Mouse (Mus musculus): ENCODE data around the gene Msln. TPM values are rescaled to one million over a fixed set of nuclear protein-coding genes. Genes with fewer than 3 reads are reported as not detected.

Gene Msln
- 0.42 TPM in 1 of 2 replicates, not detected in the other for polyA plus RNA-seq (2014; fragmentation: Nextera tagmentation; extraction: Ambion mirVana)

GRCm38 (mm10) chr17:25754241-25754640 is at the start of gene Msln:
TSS of gene Msln (minus strand) at chr17:25754378.
- no peaks in the 10 kb centered on the region for H3K36me3 ChIP-seq (ENCODE audit: control insufficient read depth, insufficient read depth, low read length)
- no peak within 1 kb of the TSS for H3K27ac ChIP-seq (ENCODE audit: low read depth, low read length)
- no peaks in the 10 kb centered on the region for H3K9me3 ChIP-seq (ENCODE audit: control insufficient read depth, low read length)
- H3K4me2 ChIP-seq (ENCODE audit: low read depth) = no peak within 1 kb of the TSS
- H3K4me1 ChIP-seq (ENCODE audit: control insufficient read depth, insufficient read depth, low read length) = no peaks in the 10 kb centered on the region
- no peak within 1 kb of the TSS for H3K9ac ChIP-seq (ENCODE audit: low read length)
- no peak within 1 kb of the TSS for H3K4me3 ChIP-seq (ENCODE audit: low read depth, low read length)
- DNase-seq (ENCODE audit: low spot score) = no peak
- WGBS = 88% methylated on average over 9 of the region's 9 CpGs
- no peaks in the 10 kb centered on the region for H3K27me3 ChIP-seq (ENCODE audit: control insufficient read depth, insufficient read depth, low read length)
- no peak for ATAC-seq (ENCODE audit: insufficient read depth, low FRiP score, low TSS enrichment)

- Histone ChIP-seq H3K9ac (ENCODE audit: low read length) (peak overlapping the region; percentile 3; the same call in 1 of the 2 replicates), H3K4me3 (ENCODE audit: low read depth, low read length) (no peak overlapping the region), H3K4me1 (ENCODE audit: control insufficient read depth, insufficient read depth, low read length) (peaks cover 11% of the 10 kb centered on the region), H3K9me3 (ENCODE audit: control insufficient read depth, low read length) (no peaks in the 10 kb centered on the region), H3K27ac (ENCODE audit: low read depth, low read length) (peak overlapping the region; percentile 76), H3K36me3 (ENCODE audit: control insufficient read depth, insufficient read depth, low read length) (no peaks in the 10 kb centered on the region), H3K4me2 (ENCODE audit: low read depth) (peak overlapping the region; percentile 14), H3K27me3 (ENCODE audit: control insufficient read depth, insufficient read depth, low read length) (no peaks in the 10 kb centered on the region)
- DNase-seq (ENCODE audit: low spot score) (peak; percentile 90), ATAC-seq (ENCODE audit: insufficient read depth, low FRiP score, low TSS enrichment) (peak; percentile 89)
- WGBS = 12% methylated on average over 10 of the region's 10 CpGs
Observed at GRCm38 (mm10) chr17:25802825-25803517, 48.8 kb upstream of the Msln start.

- H3K9me3 ChIP-seq (ENCODE audit: control insufficient read depth, low read length) = no peaks in the 10 kb centered on the region
- WGBS = 8% methylated on average over 6 of the region's 6 CpGs
- H3K27me3 ChIP-seq (ENCODE audit: control insufficient read depth, insufficient read depth, low read length) = no peaks in the 10 kb centered on the region
- no peak overlapping the region for H3K27ac ChIP-seq (ENCODE audit: low read depth, low read length)
- no peaks in the 10 kb centered on the region for H3K36me3 ChIP-seq (ENCODE audit: control insufficient read depth, insufficient read depth, low read length)
- no peak overlapping the region for H3K4me2 ChIP-seq (ENCODE audit: low read depth)
- H3K9ac ChIP-seq (ENCODE audit: low read length) = no peak overlapping the region
- peaks cover 19% of the 10 kb centered on the region for H3K4me1 ChIP-seq (ENCODE audit: control insufficient read depth, insufficient read depth, low read length)
- peak; percentile 74 for DNase-seq (ENCODE audit: low spot score)
- no peak for ATAC-seq (ENCODE audit: insufficient read depth, low FRiP score, low TSS enrichment)
- no peak overlapping the region for H3K4me3 ChIP-seq (ENCODE audit: low read depth, low read length)
Observed at GRCm38 (mm10) chr17:25801029-25801428, 46.9 kb upstream of the Msln start.

- Histone ChIP-seq H3K36me3 (ENCODE audit: control insufficient read depth, insufficient read depth, low read length) (0 out of 2 replicates have a peak, but pooled peaks cover 2% of the 10 kb centered on the region), H3K4me3 (ENCODE audit: low read depth, low read length) (peak within 1 kb of the TSS; percentile 83), H3K4me1 (ENCODE audit: control insufficient read depth, insufficient read depth, low read length) (peaks cover 41% of the 10 kb centered on the region), H3K9ac (ENCODE audit: low read length) (peak within 1 kb of the TSS; percentile 84), H3K9me3 (ENCODE audit: control insufficient read depth, low read length) (no peaks in the 10 kb centered on the region), H3K27ac (ENCODE audit: low read depth, low read length) (peak within 1 kb of the TSS; percentile 88), H3K4me2 (ENCODE audit: low read depth) (peak within 1 kb of the TSS; percentile 96), H3K27me3 (ENCODE audit: control insufficient read depth, insufficient read depth, low read length) (no peaks in the 10 kb centered on the region)
- WGBS = under 1% methylated on average over 34 of the region's 35 CpGs
- ATAC-seq (ENCODE audit: insufficient read depth, low FRiP score, low TSS enrichment) (peak; percentile 64), DNase-seq (ENCODE audit: low spot score) (peak; percentile 92)
Observed at GRCm38 (mm10) chr17:25796951-25797369, 42.8 kb upstream of the Msln start, which contains the start of gene Metrn. TSS of gene Metrn (minus strand) at chr17:25797136.

GRCm38 (mm10) chr17:25796211-25796771 is 42.1 kb upstream of the Msln start:
- no peak for ATAC-seq (ENCODE audit: insufficient read depth, low FRiP score, low TSS enrichment)
- H3K4me1 ChIP-seq (ENCODE audit: control insufficient read depth, insufficient read depth, low read length) = peaks cover 43% of the 10 kb centered on the region
- DNase-seq (ENCODE audit: low spot score) = no peak
- under 1% methylated on average over 37 of the region's 37 CpGs for WGBS
- peak overlapping the region; percentile 84 for H3K9ac ChIP-seq (ENCODE audit: low read length)
- H3K27ac ChIP-seq (ENCODE audit: low read depth, low read length) = peak overlapping the region; percentile 88
- peak overlapping the region; percentile 83 for H3K4me3 ChIP-seq (ENCODE audit: low read depth, low read length)
- H3K27me3 ChIP-seq (ENCODE audit: control insufficient read depth, insufficient read depth, low read length) = no peaks in the 10 kb centered on the region
- no peaks in the 10 kb centered on the region for H3K9me3 ChIP-seq (ENCODE audit: control insufficient read depth, low read length)
- H3K4me2 ChIP-seq (ENCODE audit: low read depth) = peak overlapping the region; percentile 96
- H3K36me3 ChIP-seq (ENCODE audit: control insufficient read depth, insufficient read depth, low read length) = 0 out of 2 replicates have a peak, but pooled peaks cover 2% of the 10 kb centered on the region

GRCm38 (mm10) chr17:25795609-25796092 is 41.5 kb upstream of the Msln start, which contains the start of gene AC134908.4:
TSS of gene AC134908.4 (minus strand) at chr17:25795659.
- ATAC-seq (ENCODE audit: insufficient read depth, low FRiP score, low TSS enrichment) = 0 out of 2 replicates have a peak, but pooled peaks have one; percentile 35
- Histone ChIP-seq H3K4me3 (ENCODE audit: low read depth, low read length) (peak within 1 kb of the TSS; percentile 83), H3K27me3 (ENCODE audit: control insufficient read depth, insufficient read depth, low read length) (no peaks in the 10 kb centered on the region), H3K9me3 (ENCODE audit: control insufficient read depth, low read length) (no peaks in the 10 kb centered on the region), H3K27ac (ENCODE audit: low read depth, low read length) (peak within 1 kb of the TSS; percentile 88), H3K9ac (ENCODE audit: low read length) (peak within 1 kb of the TSS; percentile 84), H3K36me3 (ENCODE audit: control insufficient read depth, insufficient read depth, low read length) (0 out of 2 replicates have a peak, but pooled peaks cover 2% of the 10 kb centered on the region), H3K4me1 (ENCODE audit: control insufficient read depth, insufficient read depth, low read length) (peaks cover 45% of the 10 kb centered on the region), H3K4me2 (ENCODE audit: low read depth) (peak within 1 kb of the TSS; percentile 96)
- DNase-seq (ENCODE audit: low spot score) = peak; percentile 79
- WGBS = 0% methylated on average over 6 of the region's 6 CpGs

GRCm38 (mm10) chr17:25794998-25795397 is 40.8 kb upstream of the Msln start:
- no peaks in the 10 kb centered on the region for H3K9me3 ChIP-seq (ENCODE audit: control insufficient read depth, low read length)
- peak overlapping the region; percentile 96 for H3K4me2 ChIP-seq (ENCODE audit: low read depth)
- 61% methylated on average over 17 of the region's 17 CpGs for WGBS
- H3K27me3 ChIP-seq (ENCODE audit: control insufficient read depth, insufficient read depth, low read length) = no peaks in the 10 kb centered on the region
- no peak for ATAC-seq (ENCODE audit: insufficient read depth, low FRiP score, low TSS enrichment)
- no peak for DNase-seq (ENCODE audit: low spot score)
- 0 out of 2 replicates have a peak, but pooled peaks cover 2% of the 10 kb centered on the region for H3K36me3 ChIP-seq (ENCODE audit: control insufficient read depth, insufficient read depth, low read length)
- H3K27ac ChIP-seq (ENCODE audit: low read depth, low read length) = peak overlapping the region; percentile 88
- H3K9ac ChIP-seq (ENCODE audit: low read length) = peak overlapping the region; percentile 84
- peak overlapping the region; percentile 83 for H3K4me3 ChIP-seq (ENCODE audit: low read depth, low read length)
- H3K4me1 ChIP-seq (ENCODE audit: control insufficient read depth, insufficient read depth, low read length) = peaks cover 45% of the 10 kb centered on the region

GRCm38 (mm10) chr17:25794197-25794596 is 40.0 kb upstream of the Msln start:
- DNase-seq (ENCODE audit: low spot score) = peak; percentile 68
- Histone ChIP-seq H3K27me3 (ENCODE audit: control insufficient read depth, insufficient read depth, low read length) (no peaks in the 10 kb centered on the region), H3K36me3 (ENCODE audit: control insufficient read depth, insufficient read depth, low read length) (0 out of 2 replicates have a peak, but pooled peaks cover 2% of the 10 kb centered on the region), H3K4me2 (ENCODE audit: low read depth) (peak overlapping the region; percentile 96), H3K4me1 (ENCODE audit: control insufficient read depth, insufficient read depth, low read length) (peaks cover 45% of the 10 kb centered on the region), H3K4me3 (ENCODE audit: low read depth, low read length) (peak overlapping the region; percentile 83), H3K9me3 (ENCODE audit: control insufficient read depth, low read length) (no peaks in the 10 kb centered on the region), H3K9ac (ENCODE audit: low read length) (peak overlapping the region; percentile 84), H3K27ac (ENCODE audit: low read depth, low read length) (peak overlapping the region; percentile 88)
- WGBS = 46% methylated on average over 13 of the region's 13 CpGs
- peak; percentile 60 for ATAC-seq (ENCODE audit: insufficient read depth, low FRiP score, low TSS enrichment)

All from neural tube, embryonic 11.5 days (tissue).